Mouse (Mus musculus) retina, postnatal 7 days (tissue): ENCODE data around the gene C1qtnf7.

ENCODE experiments used
- DNase-seq: peaks from one replicate; pipeline ENCODE4 v3.0.0-alpha.2; 2012; ENCODE audit warnings: low read depth, low spot score

Gene C1qtnf7

DNA sequence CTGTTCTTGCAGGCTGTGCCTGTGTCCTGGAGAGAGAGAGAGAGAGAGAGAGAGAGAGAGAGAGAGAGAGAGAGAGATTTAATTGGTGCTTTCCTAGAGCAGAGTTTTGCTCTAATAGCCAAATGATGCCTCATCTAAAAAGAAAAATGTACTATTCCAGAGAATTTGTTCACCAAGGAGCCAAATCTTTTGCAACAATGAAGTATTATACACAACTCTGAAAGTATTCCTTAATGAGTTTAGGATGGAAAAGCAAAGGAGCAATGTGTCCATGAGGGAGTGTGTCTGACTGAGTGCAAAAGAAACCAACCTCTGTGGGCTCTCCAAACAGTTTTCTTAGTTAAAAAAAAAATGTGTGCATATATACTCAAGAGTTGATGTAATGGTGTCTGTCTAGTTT is 24.5 kb downstream of the C1qtnf7 start:
- DNase-seq: no peak

DNA sequence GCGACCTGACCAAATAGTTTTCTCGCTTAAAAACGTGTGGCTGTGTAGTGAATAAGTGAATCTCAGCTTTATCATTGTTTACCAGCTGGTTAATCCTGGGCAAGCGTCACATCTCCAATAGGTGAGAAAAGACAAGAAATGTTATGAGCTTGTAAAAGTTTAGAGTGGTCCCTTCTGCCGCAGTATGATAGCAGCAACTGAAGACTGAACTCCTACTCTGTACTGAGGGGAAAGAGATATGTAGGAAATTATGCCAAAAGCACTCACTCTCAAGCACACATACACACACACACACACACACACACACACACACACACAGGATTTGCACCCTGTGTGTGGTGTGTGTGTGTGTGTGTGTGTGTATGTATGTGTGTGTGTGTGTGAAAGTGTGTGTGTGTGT is 26.2 kb downstream of the C1qtnf7 start:
- no peak for DNase-seq

DNA sequence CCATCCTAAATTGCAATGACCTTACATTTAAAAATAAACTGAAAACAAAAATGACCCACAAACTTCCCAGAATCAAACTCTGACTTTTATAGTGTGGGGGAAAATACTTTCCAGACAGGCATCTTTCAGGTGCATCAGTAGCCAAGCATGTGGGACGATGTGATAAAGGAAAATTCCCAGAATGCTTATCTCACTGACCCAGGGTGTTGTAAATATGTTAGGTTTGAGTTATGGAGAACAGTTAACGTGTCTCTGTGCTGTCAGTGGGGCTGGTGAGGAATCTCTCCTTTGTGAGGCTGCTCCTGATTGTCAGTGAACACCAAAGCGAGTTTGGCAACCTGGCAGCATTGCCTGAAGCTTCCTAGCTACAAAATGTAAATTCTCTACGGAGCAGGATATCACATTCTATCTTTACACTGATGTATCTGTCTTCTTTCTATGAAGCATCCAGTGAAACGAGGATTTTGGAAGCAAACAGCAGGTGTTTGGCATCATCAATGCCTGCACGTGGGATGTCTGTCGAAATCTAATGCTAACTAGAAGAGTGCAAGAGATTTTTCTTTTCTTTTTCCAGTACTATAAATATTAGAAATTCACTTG is 27.0 kb downstream of the C1qtnf7 start:
- no peak for DNase-seq

DNA sequence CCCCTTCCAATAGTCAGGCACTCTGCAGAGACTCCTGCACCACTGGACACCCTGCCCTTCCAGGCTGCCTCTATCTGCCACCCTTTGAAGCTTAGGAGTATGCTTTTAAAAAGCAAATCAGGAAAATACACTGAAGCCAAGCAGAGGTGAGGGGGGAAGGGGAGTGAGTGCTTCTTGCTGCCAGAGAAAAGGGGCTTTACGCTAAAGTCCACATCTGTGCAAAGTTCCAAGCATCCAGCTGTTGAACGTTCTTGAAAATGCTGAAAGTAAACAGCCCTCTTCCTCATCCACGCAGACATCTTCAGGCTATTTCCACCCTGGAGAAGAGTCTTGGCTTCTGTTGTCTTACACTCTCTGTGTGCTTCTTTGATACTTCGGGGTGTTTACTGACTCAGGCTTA is 34.6 kb downstream of the C1qtnf7 start:
- DNase-seq: no peak

DNA sequence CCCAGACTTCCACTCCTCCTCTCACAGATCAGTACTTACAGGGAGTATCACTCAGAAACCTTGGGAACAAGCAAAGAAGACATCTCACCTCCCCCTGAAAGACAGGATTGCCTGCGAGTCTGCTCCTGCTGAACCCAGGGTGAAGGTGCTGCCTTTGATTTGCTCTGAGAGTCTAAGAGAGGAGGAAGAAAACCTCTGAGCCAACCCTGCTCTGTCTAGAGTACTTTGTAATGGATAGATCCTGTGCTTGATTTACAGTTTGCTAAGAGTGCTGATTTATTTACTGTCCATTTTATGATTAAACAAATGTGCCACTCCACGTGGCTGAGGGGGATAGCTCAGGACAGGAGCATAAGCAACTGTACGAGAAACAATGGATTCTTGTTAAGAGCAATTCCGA is 35.1 kb downstream of the C1qtnf7 start:
- no peak for DNase-seq

DNA sequence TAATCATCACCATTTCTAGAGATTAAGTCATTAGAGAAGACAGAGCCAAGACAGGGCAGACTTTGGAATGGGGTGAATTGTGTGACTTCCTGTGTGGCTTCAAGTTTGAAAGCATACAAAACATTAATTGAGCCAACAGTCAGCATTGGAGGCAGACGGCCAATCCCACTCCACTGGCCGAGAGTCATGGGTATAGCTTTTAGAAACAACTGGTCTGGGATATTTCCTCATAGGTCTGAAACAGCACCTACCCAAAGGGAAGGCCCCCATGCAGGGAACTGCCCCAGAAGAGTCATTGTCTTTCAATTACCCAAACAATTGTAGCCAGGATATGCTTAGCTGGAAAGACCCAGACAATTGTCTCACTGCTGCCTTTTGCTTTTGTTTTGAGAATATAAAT is 39.5 kb downstream of the C1qtnf7 start:
- DNase-seq: no peak

DNA sequence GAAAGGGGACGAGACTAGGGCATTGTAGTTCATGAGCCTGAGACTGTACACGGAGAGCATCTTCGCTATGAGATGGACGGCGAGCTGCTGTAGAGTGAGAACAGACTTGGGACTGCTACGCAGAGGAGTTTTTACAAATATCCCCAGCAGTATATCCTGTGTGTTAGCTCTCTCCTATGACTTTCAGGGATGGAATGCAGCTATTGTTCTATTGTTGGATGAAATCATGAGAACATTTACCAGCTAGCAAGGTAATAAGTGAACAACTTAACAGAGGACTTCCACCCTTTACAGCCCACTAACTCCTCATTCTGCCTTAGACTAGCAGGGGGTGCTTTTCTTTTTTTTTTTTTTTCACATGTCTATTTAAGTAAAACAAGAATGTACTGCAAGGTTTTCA is 40.1 kb downstream of the C1qtnf7 start:
- DNase-seq: no peak

DNA sequence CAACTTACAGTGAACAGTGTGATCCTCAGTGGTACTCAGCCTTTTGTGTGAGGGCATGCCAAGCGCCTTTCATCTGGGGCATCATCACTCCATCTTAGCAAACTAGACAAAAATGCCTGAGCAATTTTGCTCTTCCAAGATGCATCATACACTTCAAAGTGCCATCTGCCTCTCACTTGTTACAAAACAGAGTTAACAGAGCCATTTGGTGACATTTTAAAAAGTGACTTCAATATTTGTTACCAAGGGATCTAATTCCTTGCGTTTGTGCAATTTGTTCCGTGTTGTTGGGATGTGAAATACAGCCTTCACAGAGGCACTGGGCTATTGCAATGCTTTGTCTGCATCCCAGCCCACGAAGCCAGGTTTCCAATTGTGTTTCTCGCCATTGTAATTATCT is 42.1 kb downstream of the C1qtnf7 start:
- no peak for DNase-seq

DNA sequence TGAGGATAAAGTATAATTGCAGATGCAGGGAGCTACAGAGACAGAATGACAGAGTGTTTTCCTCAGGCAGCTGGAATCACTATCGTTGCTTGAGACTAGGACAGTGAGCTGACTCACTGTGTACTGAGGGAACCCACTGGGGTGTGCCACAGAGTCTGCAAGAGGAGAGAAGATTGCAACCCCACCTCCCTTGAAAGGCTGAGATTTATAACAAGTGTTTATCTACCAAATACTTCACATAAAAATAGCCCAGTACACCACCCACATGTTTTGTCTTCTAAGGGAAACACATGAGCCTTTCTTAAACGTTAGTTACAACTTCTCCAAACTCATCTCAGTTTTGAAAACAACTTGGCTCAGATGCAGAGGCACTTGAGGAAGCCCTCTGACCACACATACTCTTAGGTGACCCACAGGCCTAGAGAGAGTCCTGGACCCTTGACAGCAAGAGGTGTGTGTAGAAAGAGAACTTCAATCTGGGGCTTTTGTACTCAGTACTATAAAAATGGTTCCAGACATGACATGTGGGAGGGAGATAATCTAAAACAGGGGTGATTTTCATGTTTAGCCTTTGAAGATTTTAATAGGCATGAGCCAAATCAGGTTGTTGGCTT is 46.4 kb downstream of the C1qtnf7 start:
- DNase-seq: no peak

DNA sequence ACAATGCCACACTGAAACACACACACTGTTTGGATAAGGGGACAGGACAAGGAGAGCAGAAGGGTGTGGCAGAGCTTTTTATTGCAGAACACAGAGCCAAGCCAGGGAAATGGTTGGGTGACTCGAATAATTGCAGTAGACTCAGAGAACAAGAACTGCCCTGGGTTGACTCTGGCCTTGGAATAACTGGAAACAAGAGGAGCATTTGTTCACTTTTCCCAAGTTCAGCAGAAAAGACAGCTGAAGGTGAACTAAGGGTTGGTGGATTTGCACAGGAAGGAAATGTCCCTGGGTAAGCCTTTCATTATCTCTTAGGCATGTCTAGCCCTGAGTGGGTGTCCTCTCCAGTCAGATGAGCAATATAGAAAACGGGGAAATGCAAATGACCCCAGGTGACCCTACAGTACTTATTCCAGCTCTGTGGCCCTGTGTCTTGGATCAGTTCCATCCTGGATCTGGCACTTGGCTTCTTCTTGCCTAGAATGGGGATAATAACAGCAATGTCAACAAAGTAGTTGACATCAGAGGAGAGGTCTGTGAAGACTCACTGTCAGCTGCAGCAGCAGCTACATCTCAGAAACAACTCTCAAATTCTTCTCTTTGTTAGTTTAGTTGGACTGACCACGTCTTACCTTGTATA is 54.5 kb downstream of the C1qtnf7 start:
- DNase-seq: no peak

DNA sequence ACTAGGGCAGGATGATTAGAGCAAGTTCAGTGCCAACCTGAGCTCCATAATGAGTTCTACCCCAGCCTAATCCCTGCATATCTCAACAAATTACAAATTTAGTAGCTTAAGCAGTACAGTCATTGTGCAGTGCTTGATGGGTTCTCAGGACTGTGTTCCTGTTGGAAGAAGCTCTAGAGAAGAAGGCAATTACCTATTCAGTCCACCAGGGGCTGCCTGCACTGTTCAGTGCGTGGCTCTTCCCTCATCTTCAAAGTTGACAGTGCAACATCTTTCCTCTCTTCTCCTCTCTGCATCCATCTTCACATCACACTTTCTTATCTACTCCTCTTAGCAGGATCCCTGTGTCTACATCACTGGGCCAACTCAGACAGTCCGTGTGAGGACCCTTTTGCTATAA is 67.5 kb downstream of the C1qtnf7 start:
- no peak for DNase-seq

DNA sequence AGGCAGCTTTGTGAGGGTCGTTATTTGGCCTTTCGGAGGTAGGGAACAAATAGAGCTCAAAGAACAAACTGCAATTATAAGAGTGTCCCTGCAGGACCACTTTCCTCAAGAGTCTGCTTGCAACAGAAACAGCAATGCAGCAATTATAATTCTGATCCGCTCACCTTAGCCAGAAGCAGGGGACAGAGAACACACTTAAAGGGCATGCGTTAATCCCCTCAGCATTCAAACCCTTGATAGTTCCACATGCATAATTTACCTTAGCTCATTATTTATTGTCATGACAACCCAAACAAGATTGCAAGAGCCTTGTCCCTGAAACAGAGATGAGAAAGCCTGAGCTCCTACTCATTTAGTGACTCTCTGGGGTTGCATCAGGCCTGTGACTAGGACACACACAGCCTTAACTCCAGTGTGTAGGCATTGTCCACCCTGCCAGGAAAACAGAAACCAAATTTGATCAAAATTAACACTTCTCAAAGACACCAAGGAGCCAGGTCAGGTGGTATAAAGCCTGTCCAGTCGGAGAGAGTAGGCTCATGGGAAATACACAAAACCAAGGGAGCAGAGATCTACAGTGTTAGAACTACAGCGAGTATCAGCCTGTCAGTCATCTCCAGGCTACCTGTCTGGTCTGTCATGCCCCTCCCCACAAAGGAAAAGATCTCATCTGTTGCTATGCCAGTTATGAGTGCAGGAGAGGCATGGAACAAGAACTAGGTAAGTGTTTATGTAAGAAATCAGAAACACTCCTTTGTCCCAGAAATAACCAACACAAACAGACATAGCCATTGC is 68.2 kb downstream of the C1qtnf7 start:
- no peak for DNase-seq

DNA sequence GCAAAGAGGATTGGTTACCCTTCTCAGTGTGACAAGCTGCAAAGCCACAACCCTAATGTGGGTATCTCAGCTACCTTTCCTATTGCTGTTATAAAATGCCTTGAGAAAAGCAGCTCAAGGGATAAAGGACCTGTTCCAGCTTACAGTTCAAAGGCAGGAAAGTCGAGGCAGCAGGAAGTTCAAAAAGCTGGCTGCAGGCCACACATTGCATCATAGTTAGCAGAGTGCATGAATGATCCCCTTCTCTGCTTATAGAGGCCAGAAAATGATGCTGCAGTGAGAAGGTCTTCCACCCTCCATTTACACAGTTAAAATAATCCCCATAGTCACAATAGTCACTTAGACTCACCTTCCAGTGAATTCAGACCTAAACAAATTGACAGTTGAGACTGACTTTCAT is 69.1 kb downstream of the C1qtnf7 start:
- no peak for DNase-seq

DNA sequence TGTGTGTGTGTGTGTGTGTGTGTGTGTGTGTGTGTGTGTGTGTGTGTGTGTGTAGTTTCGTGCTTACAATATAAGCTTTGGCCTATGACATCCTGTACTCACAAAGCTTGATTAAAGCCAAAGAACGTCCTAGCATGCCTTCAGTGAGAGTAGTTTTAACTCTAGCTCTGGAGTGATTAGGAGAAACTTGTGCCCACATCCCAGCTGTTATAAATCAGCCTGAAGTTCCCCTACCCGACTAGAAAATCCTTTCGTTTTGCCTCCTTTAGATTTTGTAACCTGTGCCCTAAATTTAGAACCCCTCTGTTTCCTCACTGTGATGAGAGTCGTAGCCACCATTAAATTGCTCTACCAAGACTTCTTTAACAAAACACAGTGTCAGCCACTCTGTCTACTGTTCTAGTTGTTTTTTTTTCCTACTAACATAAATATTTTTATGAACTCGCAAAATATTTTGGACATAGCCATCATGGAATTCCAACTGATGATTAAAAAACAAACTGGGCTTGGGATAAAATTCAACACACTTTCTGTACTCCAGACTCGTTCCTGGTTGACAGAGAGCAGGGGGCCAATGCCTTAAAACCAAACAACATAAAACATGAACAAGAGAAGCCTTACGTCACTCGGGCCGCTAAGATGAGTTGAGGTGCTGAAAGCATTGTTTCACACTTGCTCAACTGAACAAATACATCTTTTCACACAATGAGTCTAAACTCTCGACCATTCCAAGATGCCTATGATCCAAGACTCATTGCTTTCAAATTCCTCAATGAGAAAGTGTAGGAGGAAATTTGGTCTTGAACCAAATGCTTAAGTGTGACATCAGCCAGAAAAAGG is 70.3 kb downstream of the C1qtnf7 start:
- DNase-seq: no peak

DNA sequence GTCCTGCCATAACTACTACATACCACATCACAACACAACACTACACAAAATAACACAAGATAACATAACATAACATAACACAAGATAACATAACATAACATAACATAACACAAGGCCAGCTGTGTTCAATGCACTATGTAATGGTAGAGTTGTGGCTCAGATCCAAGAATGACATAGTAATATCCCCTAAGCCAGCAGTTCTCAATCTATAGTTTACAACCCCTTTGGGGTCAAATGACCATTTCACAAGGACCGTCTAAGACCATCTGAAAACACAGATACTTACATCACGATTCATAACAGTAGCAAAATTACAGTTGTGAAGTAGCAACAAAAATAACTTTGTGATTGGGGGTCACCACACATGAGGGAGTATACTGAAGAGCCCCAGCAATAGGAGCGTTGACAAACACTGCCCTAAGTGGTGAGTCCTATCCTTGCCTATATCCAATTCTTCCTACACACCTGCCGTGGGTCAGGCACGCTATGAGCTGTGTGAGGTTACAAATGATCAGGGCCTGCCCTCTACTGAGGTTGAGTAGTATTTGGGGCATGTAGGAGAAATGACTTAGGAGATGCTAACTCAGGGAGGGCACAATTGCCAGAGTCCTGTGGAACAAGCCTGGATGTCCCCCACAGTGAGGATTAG is 73.6 kb downstream of the C1qtnf7 start:
- no peak for DNase-seq

DNA sequence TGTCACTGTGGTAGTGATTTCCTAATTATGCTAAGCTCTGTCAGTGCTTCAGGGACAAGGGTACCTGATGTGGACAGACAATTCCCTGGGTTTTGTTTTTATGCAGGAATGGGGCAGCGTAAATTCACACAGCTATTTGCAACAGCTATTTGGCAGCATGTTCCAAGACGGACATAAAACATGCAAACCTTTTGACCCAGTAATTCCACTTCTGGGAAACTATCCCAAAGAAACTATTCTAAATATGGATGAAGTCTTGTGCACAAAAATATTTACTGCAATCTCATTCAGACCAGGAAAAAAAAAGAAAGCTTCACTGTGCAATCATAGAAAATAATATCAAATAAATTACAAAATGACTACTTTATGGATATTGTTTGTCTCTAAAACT is 74.1 kb downstream of the C1qtnf7 start:
- DNase-seq: no peak

DNA sequence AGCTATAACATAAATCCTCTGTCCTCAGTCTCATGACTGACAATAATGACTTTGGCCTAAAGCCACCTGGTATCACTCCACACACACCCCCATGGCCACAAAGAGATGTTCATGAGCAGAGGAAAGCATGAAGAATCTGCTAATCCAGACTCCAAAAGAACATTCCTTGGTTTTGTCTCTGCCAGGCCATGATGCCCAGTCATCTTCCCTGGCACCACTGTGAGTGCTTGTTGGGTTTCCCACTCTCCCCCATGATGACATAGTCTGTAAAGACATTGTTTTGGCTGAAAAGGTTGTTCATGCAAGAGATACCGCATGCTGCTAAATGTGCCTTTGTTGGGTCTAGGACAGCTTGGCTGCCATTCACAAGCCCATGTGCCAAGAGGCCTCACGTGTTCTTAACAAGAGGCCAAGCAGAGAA is 75.0 kb downstream of the C1qtnf7 start:
- DNase-seq: peak; percentile 5

DNA sequence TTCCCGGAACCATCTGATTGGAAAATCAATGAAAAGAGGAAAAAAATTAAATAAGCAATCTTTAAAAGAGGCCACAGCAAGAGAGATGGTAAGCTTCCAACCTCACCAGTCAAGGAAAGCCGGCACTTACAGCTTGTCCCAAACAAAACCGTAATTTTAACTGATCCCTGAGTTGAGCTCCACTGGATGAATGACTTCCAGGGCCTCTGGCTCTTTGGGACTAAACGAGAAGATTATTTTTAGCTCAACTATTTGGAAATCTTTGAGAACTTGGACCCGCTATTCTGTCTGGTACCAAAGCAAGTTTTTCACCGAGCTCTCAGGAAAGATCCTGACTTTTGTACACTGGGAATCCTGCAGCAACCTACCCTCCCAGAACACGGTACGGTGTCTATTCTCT is 86.3 kb downstream of the C1qtnf7 start:
- DNase-seq: no peak

DNA sequence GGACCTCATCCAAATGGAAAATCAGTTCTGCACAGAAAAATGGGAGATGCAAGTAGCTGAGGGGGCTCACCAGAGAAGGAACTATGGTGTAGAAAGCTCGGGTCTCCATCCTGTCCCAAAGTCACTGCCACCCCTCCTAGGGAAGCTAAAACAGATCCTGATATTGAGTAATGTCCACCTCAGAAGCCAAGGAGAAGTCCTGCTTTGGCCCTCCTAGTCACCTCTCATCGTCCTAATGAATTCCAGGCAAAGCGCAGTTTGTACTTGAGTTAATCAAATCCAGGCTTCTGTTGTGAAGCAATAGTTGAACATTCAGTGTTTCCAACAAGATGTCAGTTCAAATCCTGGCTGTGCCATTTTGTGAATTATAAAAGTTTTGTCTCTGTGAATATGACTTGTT is 87.2 kb downstream of the C1qtnf7 start:
- no peak for DNase-seq

DNA sequence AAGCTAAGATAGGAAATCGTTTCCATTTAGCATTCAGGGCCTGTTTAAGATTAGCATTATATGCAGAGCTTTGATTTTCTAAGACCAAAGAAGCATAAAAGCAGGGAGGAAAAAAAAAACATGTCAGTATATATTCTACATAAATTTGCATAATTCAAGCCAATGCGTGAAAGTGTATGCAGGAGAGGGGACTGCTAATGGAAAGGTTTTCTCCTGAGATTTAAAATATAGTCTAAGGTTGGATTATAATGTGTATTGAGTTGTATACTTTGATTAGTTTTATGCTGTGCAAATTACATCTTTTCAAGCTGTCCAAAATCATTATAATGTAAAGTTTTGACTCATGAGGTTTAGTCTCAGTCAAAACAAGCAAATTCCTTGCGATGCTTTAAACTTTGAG is 88.2 kb downstream of the C1qtnf7 start:
- DNase-seq: no peak

DNA sequence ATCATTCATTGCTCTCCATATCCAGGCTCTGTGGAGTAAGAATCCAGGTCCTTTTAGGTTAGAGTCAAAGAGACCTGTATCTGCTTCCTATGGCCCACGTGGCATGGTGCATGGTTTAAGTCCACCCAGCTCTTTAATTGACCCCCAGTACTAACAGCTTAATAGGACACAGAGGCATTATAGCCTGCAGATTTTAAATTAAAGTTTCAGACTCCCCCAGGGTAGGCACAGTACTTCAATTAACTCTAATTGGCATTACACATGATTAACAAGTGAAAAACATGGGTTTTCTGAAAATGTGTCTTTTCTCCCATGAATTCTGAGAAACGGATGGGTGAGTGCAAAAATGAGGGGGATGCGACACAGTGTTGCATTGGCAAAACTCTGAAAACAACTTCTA is 92.7 kb downstream of the C1qtnf7 start:
- no peak for DNase-seq
